Mouse (Mus musculus): ENCODE results near the gene Timm8b. TPM values are rescaled to one million over a fixed set of nuclear protein-coding genes. Genes with fewer than 3 reads are reported as not detected.
"Not testable (repeated sequence)": the region's sequence is repeated elsewhere in the genome, so short reads cannot be mapped to it uniquely, and the experiment has no call there.

Gene Timm8b
- total RNA-seq, 4 experiments from 2014 or later, result 264 to 310 (median 279) TPM

GRCm38 (mm10) chr9:50602055-50602845, 1.5 kb upstream of the Timm8b start:
- no peak for DNase-seq (ENCODE audit: low spot score)

- DNase-seq (ENCODE audit: low spot score), result no peak
Observed at GRCm38 (mm10) chr9:50603998-50604324, 251 bp downstream of the Timm8b start.

GRCm38 (mm10) chr9:50604338-50604737, 628 bp downstream of the Timm8b start:
- no peak for DNase-seq (ENCODE audit: low spot score)

GRCm38 (mm10) chr9:50612115-50612514, 8.4 kb downstream of the Timm8b start:
- no peak for DNase-seq (ENCODE audit: low spot score)

GRCm38 (mm10) chr9:50616161-50616560, 12.5 kb downstream of the Timm8b start:
- no peak for DNase-seq (ENCODE audit: low spot score)

GRCm38 (mm10) chr9:50616766-50617603, 13.3 kb downstream of the Timm8b start, which contains the start of the genes Pih1d2 and Nkapd1:
Pih1d2 (plus strand) TSS chr9:50617321.
Nkapd1 (minus strand) TSS chr9:50617464.
- peak; percentile 92 for DNase-seq (ENCODE audit: low spot score)

- no peak for DNase-seq (ENCODE audit: low spot score)
Observed at GRCm38 (mm10) chr9:50617794-50618330, 14.2 kb downstream of the Timm8b start.

- DNase-seq (ENCODE audit: low spot score), result not testable (repeated sequence)
Observed at GRCm38 (mm10) chr9:50630903-50631302, 27.2 kb downstream of the Timm8b start.

GRCm38 (mm10) chr9:50632016-50632688, 28.4 kb downstream of the Timm8b start:
- no peak for DNase-seq (ENCODE audit: low spot score)

- DNase-seq (ENCODE audit: low spot score), result no peak
Observed at GRCm38 (mm10) chr9:50633059-50633458, 29.3 kb downstream of the Timm8b start.

- DNase-seq (ENCODE audit: low spot score), result no peak
Observed at GRCm38 (mm10) chr9:50634270-50634669, 30.6 kb downstream of the Timm8b start.

- DNase-seq (ENCODE audit: low spot score), result no peak
Observed at GRCm38 (mm10) chr9:50646826-50647370, 43.2 kb downstream of the Timm8b start.

- no peak for DNase-seq (ENCODE audit: low spot score)
Observed at GRCm38 (mm10) chr9:50650503-50650902, 46.8 kb downstream of the Timm8b start.

Other genes with a start within 250 kb of the Timm8b start
- 1 to 10 TPM in 3 of 4 experiments, under 1 TPM in 1; 0.87 to 2.5 (median 1.8) TPM for gene Plet1, start 109.4 kb upstream of the Timm8b start, total RNA-seq (2022)
- gene Pts, start 75.2 kb upstream of the Timm8b start, total RNA-seq (2022), result 10 to 100 TPM; 30.9 to 41.7 (median 36.7) TPM
- gene Il18, start 49.1 kb upstream of the Timm8b start, total RNA-seq (2022), result 1 to 10 TPM in 3 of 4 experiments, under 1 TPM in 1; 0.54 to 2.0 (median 1.5) TPM
- gene Bco2, start 48.7 kb upstream of the Timm8b start, total RNA-seq (2022), result under 1 TPM; 0.24 to 0.50 (median 0.45) TPM
- gene Tex12, start 42.6 kb upstream of the Timm8b start, total RNA-seq (2022), result not detected
- 100 to 1,000 TPM; 662 to 705 (median 698) TPM for gene Sdhd, start 98 bp upstream of the Timm8b start, total RNA-seq (2022)
- under 1 TPM; 0.38 to 0.63 (median 0.53) TPM for gene Pih1d2, start 13.4 kb downstream of the Timm8b start, total RNA-seq (2022)
- gene Nkapd1, start 13.6 kb downstream of the Timm8b start, total RNA-seq (2022), result 10 to 100 TPM; 10.7 to 13.4 (median 11.9) TPM
- 100 to 1,000 TPM; 333 to 412 (median 402) TPM for gene Dlat, start 55.9 kb downstream of the Timm8b start, total RNA-seq (2022)
- 10 to 100 TPM in 1 of 4 experiments, 1 to 10 TPM in 3; 5.3 to 12.8 (median 6.1) TPM for gene Dixdc1, start 135.6 kb downstream of the Timm8b start, total RNA-seq (2022)
- gene 2310030G06Rik, start 142.6 kb downstream of the Timm8b start, total RNA-seq (2022), result 1 to 10 TPM; 2.8 to 6.4 (median 4.9) TPM
- 1,000 to 10,000 TPM; 3,411 to 4,078 (median 3,658) TPM for gene Cryab, start 147.4 kb downstream of the Timm8b start, total RNA-seq (2022)
- 100 to 1,000 TPM; 150 to 156 (median 152) TPM for gene Hspb2, start 148.4 kb downstream of the Timm8b start, total RNA-seq (2022)
- 1 to 10 TPM; 4.9 to 6.9 (median 5.1) TPM for gene Fdxacb1, start 164.3 kb downstream of the Timm8b start, total RNA-seq (2022)
- 10 to 100 TPM in 3 of 4 experiments, 1 to 10 TPM in 1; 8.2 to 12.5 (median 11.4) TPM for gene Alg9, start 171.1 kb downstream of the Timm8b start, total RNA-seq (2022)
- 10 to 100 TPM; 12.0 to 15.6 (median 13.6) TPM for gene 1110032A03Rik, start 171.6 kb downstream of the Timm8b start, total RNA-seq (2022)
- 10 to 100 TPM in 2 of 4 experiments, 1 to 10 TPM in 2; 6.5 to 11.8 (median 9.8) TPM for gene Ppp2r1b, start 241.4 kb downstream of the Timm8b start, total RNA-seq (2022)

Measured in heart, adult 8-10 months (tissue).